Mouse (Mus musculus) forebrain, embryonic 14.5 days (tissue): ENCODE results near the gene Ercc2. TPM values are rescaled to one million over a fixed set of nuclear protein-coding genes. Genes with fewer than 3 reads are reported as not detected.

Experiments
- ATAC-seq: fragments of 200-750 bp; cut with Nextera tagmentation; 2 replicates; pipeline ENCODE4 v1.8.0; 2017; ENCODE audit warnings: mild to moderate bottlenecking, moderate library complexity
- DNase-seq: peaks from one replicate; pipeline ENCODE4 v3.0.0-alpha.2; 2015; ENCODE audit warnings: low spot score
- H3K27ac ChIP-seq: fragments of 300-500 bp; sonication (generic); 2 replicates; pipeline ENCODE4 v1.5.1; 2014; ENCODE audit warnings: low read depth, mild to moderate bottlenecking, control low read depth, low read length, moderate library complexity
- H3K27me3 ChIP-seq: fragments of 300-500 bp; sonication (generic); replicated peaks from 2 replicates; pipeline ENCODE4 v1.6.1; 2014; ENCODE audit warnings: low read length, control low read depth, mixed read lengths; ENCODE audit not compliant: control insufficient read depth, insufficient read depth
- H3K36me3 ChIP-seq: fragments of 300-500 bp; sonication (generic); 2 replicates; pipeline ENCODE4 v1.6.1; 2014; ENCODE audit warnings: low read length, control low read depth; ENCODE audit not compliant: control insufficient read depth, insufficient read depth
- H3K4me1 ChIP-seq: fragments of 300-500 bp; sonication (generic); 2 replicates; pipeline ENCODE4 v1.6.1; 2014; ENCODE audit warnings: antibody characterized with exemption, low read length, control low read depth; ENCODE audit not compliant: control insufficient read depth, insufficient read depth
- H3K4me2 ChIP-seq: fragments of 300-500 bp; sonication (generic); 2 replicates; pipeline ENCODE4 v1.6.1; 2014; ENCODE audit warnings: mild to moderate bottlenecking, control low read depth, low read length
- H3K4me3 ChIP-seq: fragments of 300-500 bp; sonication (generic); 2 replicates; pipeline ENCODE4 v1.5.1; 2014; ENCODE audit warnings: low read depth, low read length, control low read depth
- H3K9ac ChIP-seq: fragments of 300-500 bp; sonication (generic); 2 replicates; pipeline ENCODE4 v1.6.1; 2014; ENCODE audit warnings: mild to moderate bottlenecking, low read length, control low read depth, moderate library complexity
- H3K9me3 ChIP-seq: fragments of 300-500 bp; sonication (generic); replicated peaks from 2 replicates; pipeline ENCODE4 v1.6.1; 2016; ENCODE audit warnings: low read length, control low read depth, mixed read lengths; ENCODE audit not compliant: control insufficient read depth
- WGBS: fragments of 180-500 bp; shearing (Covaris S2); extraction: QIAGEN DNeasy Blood & Tissue Kit; methylation state at CpG from one replicate; pipeline ENCODE4 v1.1.7; 2014; 5-methylcytosine and 5-hydroxymethylcytosine counted together
- polyA plus RNA-seq: library from polyadenylated mRNA; unstranded; fragments of >200 nt; fragmentation: Nextera tagmentation; extraction: Ambion mirVana; gene quantifications from 2 replicates; pipeline ENCODE4 v1.2.1, GENCODE M21; 2014

Ercc2 gene
- polyA plus RNA-seq, 1 experiment from 2014 or later, result 15.2 TPM

DNA sequence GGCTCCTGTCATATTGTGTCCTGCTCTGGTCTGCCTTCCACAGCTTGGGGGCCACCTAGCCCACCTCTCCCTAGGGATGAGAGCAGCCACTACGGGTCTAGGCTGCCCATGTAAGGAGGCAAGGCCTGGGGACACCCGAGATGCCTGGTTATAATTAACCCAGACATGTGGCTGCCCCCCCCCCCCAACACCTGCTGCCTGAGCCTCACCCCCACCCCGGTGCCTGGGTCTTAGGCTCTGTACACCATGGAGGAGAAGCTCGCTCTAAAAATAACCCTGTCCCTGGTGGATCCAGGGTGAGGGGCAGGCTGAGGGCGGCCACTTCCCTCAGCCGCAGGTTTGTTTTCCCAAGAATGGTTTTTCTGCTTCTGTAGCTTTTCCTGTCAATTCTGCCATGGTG, 27.9 kb downstream of the Ercc2 start:
- Histone ChIP-seq H3K27me3 (peaks cover 9% of the 10 kb centered on the region), H3K4me2 (no peak overlapping the region), H3K36me3 (no peaks in the 10 kb centered on the region), H3K4me3 (no peak overlapping the region), H3K9ac (no peak overlapping the region), H3K9me3 (no peaks in the 10 kb centered on the region), H3K4me1 (no peaks in the 10 kb centered on the region), H3K27ac (no peak overlapping the region)
- ATAC-seq (no peak), DNase-seq (no peak)
- 61% methylated on average over 6 of the region's 6 CpGs for WGBS

DNA sequence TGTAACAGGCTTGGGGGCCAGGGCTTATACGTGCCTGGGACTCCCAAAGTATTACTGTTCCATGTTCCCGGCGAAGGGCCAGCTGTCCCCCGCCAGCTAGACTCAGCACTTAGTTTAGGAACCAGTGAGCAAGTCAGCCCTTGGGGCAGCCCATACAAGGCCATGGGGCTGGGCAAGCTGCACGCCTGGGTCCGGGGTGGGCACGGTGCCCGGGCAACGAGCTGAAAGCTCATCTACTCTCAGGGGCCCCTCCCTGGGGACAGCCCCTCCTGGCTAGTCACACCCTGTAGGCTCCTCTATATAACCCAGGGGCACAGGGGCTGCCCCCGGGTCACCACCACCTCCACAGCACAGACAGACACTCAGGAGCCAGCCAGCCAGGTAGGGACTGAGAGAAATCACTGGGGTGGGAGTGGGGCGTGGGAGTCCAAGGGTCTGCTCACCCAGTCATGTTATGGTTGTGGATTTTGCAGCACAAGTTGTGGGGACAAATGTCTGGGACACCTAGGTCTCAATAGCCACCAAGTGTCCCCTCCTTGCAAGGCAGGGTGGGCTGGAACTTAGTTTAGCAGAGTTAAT, 29.0 kb downstream of the Ercc2 start:
- Histone ChIP-seq H3K27ac (no peak overlapping the region), H3K36me3 (no peaks in the 10 kb centered on the region), H3K4me1 (no peaks in the 10 kb centered on the region), H3K9me3 (no peaks in the 10 kb centered on the region), H3K4me2 (no peak overlapping the region), H3K9ac (no peak overlapping the region), H3K27me3 (0 out of 2 replicates have a peak, but pooled peaks cover 4% of the 10 kb centered on the region), H3K4me3 (no peak overlapping the region)
- 77% methylated on average over 11 of the region's 11 CpGs for WGBS
- DNase-seq (no peak), ATAC-seq (no peak)

DNA sequence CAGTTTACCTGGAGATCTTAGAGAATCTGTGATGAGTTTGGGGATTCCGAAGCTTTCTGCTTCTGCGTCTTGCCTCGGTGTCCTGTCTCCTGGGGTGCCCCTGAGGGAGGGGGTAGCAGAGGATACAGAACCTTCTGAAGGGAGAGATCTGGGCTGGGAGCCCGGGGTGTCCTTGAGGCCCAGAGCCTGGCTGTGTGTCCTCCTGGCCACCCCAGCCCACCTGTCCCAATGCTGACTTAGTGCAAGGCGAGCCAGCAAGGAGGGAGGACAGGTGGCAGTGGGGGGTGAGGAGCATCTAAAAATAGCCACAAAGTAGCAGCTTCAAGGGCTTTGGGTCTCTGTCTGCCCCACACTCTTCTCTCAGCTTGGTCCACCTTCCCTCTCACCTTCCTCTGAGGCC, 30.0 kb downstream of the Ercc2 start:
- H3K9ac ChIP-seq, result no peak overlapping the region
- DNase-seq, result no peak
- H3K27me3 ChIP-seq, result 0 out of 2 replicates have a peak, but pooled peaks cover 3% of the 10 kb centered on the region
- no peak for ATAC-seq
- H3K4me2 ChIP-seq, result no peak overlapping the region
- no peaks in the 10 kb centered on the region for H3K9me3 ChIP-seq
- no peaks in the 10 kb centered on the region for H3K36me3 ChIP-seq
- WGBS, result 88% methylated on average over 5 of the region's 5 CpGs
- no peaks in the 10 kb centered on the region for H3K4me1 ChIP-seq
- H3K27ac ChIP-seq, result no peak overlapping the region
- no peak overlapping the region for H3K4me3 ChIP-seq

DNA sequence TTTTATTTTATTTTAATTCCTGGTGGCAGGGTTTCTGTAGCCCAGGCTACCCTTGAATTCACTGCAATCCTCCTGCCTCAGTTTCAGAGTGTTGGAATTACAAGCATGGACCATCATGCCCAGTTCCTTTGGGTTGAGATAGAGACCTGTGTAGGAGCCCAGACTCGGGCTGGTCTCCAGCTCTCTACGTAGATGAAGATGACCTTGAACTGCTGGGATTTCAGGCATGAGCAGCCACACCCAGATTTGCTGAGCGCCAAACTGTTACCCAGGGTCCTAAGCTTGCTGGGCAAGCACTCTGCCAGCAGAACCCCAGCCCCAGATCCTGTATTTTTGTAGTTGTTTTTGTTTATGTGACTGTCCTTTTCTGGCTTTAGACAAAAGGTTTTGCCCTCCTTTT, 31.7 kb downstream of the Ercc2 start:
- ATAC-seq (no peak), DNase-seq (no peak)
- Histone ChIP-seq H3K9me3 (no peaks in the 10 kb centered on the region), H3K36me3 (no peaks in the 10 kb centered on the region), H3K27ac (no peak overlapping the region), H3K27me3 (no peaks in the 10 kb centered on the region), H3K4me3 (no peak overlapping the region), H3K4me2 (no peak overlapping the region), H3K9ac (no peak overlapping the region), H3K4me1 (no peaks in the 10 kb centered on the region)
- 81% methylated on average over 3 of the region's 3 CpGs for WGBS

DNA sequence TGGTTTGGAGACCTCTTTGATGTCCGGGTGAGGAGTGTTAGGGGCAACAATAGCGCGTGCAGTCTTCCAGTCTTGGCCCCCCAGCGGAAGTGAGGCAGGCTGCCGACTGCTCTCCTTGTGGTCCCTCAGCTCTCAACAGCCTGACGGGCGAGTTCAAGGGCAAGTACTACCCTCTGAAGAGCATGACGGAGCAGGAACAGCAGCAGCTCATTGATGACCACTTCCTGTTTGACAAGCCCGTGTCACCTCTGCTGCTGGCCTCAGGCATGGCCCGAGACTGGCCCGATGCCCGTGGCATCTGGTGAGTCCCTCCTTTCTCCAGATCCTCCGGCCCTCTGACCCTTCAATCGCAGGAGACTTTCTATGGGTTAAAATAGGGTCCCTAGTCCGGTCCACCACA, 34.8 kb downstream of the Ercc2 start:
- Histone ChIP-seq H3K27ac (no peak overlapping the region), H3K9ac (no peak overlapping the region), H3K27me3 (peaks cover 19% of the 10 kb centered on the region), H3K36me3 (no peaks in the 10 kb centered on the region), H3K4me1 (no peaks in the 10 kb centered on the region), H3K9me3 (no peaks in the 10 kb centered on the region), H3K4me3 (no peak overlapping the region), H3K4me2 (no peak overlapping the region)
- DNase-seq, result no peak
- 82% methylated on average over 15 of the region's 15 CpGs for WGBS
- ATAC-seq, result no peak

DNA sequence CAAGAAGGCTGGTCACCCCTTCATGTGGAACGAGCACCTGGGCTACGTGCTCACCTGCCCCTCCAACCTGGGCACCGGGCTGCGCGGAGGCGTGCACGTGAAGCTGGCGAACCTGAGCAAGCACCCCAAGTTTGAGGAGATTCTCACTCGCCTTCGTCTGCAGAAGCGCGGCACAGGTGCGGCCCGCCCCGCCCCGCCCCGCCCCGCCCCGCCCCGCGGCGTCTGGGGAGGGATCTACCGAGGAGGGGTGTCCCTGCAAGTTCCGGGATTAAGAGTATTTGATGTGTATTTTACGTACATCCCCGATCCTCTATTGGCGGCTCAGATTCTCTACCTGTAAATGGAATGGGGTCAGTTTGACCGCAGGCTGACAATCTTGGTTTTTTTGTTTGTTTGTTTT, 38.3 kb downstream of the Ercc2 start:
- no peak overlapping the region for H3K27ac ChIP-seq
- DNase-seq, result no peak
- no peak for ATAC-seq
- H3K4me3 ChIP-seq, result no peak overlapping the region
- H3K36me3 ChIP-seq, result peaks cover 3% of the 10 kb centered on the region; the same call in 1 of the 2 replicates
- no peak overlapping the region for H3K4me2 ChIP-seq
- WGBS, result 5% methylated on average over 28 of the region's 28 CpGs
- no peaks in the 10 kb centered on the region for H3K9me3 ChIP-seq
- H3K27me3 ChIP-seq, result peaks cover 19% of the 10 kb centered on the region
- H3K9ac ChIP-seq, result no peak overlapping the region
- no peaks in the 10 kb centered on the region for H3K4me1 ChIP-seq

DNA sequence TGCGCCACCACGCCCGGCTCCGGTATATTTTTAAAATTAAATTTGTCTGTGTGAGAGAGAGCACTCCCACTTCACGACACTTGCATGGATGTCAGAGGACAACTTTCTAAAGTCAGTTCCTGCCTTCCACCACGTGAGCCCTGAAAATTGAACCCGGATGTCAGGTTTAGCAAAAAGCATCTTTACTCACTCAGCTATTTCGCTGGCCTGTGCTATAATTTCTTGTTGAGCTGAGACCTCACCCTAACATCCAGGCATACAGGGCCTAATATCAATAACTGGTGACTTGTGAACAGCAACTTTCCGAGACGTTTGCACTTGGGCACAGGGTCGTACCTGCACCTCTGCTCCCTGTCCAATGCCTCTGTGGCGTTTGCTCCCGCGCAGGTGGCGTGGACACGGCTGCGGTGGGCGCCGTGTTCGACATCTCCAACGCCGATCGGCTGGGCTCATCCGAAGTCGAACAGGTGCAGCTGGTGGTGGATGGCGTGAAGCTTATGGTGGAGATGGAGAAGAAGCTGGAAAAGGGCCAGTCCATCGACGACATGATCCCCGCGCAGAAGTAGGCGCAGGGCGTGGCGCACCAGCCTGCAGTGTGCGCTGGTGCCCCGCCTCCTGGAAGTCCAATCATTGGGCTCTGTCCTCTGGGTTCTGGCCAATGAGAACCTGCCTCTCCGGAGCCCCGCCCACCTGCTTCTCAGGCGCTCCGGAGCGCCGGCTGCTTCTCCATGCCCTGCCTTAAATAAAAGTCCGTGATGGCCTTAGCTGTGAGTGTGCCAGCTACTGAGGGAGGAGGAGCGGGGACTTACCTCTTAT, 39.2 kb downstream of the Ercc2 start:
- Histone ChIP-seq H3K4me3 (peak overlapping the region; percentile 36), H3K4me1 (no peaks in the 10 kb centered on the region), H3K36me3 (peaks cover 12% of the 10 kb centered on the region), H3K9me3 (no peaks in the 10 kb centered on the region), H3K9ac (no peak overlapping the region; the same call in 1 of the 2 replicates), H3K4me2 (peak overlapping the region; percentile 71), H3K27me3 (peaks cover 19% of the 10 kb centered on the region), H3K27ac (no peak overlapping the region)
- 13% methylated on average over 43 of the region's 43 CpGs for WGBS
- DNase-seq, result peak; percentile 97
- ATAC-seq, result peak; percentile 98

DNA sequence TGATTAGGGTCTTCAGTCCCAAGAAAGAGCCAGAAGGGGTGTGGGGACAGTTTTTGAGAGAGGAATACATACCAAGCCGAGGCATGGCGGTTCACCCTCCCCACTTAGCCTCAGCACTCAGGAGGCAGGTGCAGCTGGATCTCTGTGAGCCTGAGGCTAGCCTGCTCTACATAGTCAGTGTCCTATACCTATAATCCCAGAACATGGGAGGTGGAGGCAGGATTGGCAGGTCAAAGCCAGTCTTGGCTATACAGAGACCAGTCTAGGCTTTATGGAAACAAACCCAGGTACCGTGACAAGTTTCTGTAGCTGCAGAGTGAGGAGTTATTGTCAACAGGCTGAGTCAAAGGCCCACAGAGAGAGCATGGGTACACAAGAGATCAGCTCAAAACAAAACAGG, 41.3 kb downstream of the Ercc2 start:
- Histone ChIP-seq H3K36me3 (peaks cover 32% of the 10 kb centered on the region), H3K27ac (no peak overlapping the region), H3K4me3 (no peak overlapping the region), H3K4me2 (no peak overlapping the region), H3K9me3 (no peaks in the 10 kb centered on the region), H3K27me3 (peaks cover 19% of the 10 kb centered on the region), H3K4me1 (no peaks in the 10 kb centered on the region), H3K9ac (no peak overlapping the region)
- no peak for ATAC-seq
- 88% methylated on average over 3 of the region's 3 CpGs for WGBS
- no peak for DNase-seq

DNA sequence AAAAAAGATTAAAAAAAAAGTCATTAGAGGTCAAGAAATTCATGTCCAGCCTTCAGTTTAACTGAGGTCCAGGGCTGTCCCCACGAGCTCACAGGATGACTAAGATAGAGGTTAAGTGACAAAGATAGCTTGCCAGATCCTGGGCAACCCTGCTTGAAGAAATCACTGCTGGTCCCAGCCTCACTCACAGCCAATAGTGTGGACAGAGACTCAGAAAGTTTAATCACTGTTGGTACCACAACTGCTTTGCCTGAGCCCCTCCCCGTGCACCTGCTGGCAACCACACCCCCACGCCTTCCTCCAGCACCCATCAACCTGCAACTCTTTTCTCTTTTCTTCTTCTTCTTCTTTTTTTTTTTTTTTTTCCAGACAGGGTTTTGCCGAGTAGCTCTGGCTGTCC, 42.2 kb downstream of the Ercc2 start:
- Histone ChIP-seq H3K9me3 (no peaks in the 10 kb centered on the region), H3K36me3 (peaks cover 42% of the 10 kb centered on the region), H3K4me1 (no peaks in the 10 kb centered on the region), H3K27ac (no peak overlapping the region), H3K4me3 (no peak overlapping the region), H3K27me3 (peaks cover 18% of the 10 kb centered on the region), H3K4me2 (no peak overlapping the region), H3K9ac (no peak overlapping the region)
- 59% methylated on average over 4 of the region's 4 CpGs for WGBS
- DNase-seq (no peak), ATAC-seq (no peak)
